Mouse (Mus musculus): ENCODE measurements at regions not wholly inside any gene's neighbourhood (a gene's known extent, or its start where the extent isn't known, plus 50 kb on each side); places are given as distances from the start of the nearest gene placed in this dataset.

GRCm38 (mm10) chr15:5512546-5512945 lies 268.6 kb upstream of the Ptger4 start:
- ATAC-seq (ENCODE audit: extremely low read depth, insufficient number of reproducible peaks, low FRiP score, low TSS enrichment): no peak
- no peaks in the 10 kb centered on the region for H3K4me1 ChIP-seq
- no peaks in the 10 kb centered on the region for H3K27me3 ChIP-seq (replicated peaks)
- no peaks in the 10 kb centered on the region for H3K36me3 ChIP-seq
- 74% methylated on average over 5 of the region's 5 CpGs for WGBS
- H3K9ac ChIP-seq: no peak overlapping the region
- no peak overlapping the region for H3K4me3 ChIP-seq
- no peaks in the 10 kb centered on the region for H3K9me3 ChIP-seq
- no peak overlapping the region for H3K27ac ChIP-seq (replicated peaks)
- no peak overlapping the region for H3K4me2 ChIP-seq

GRCm38 (mm10) chr15:5513146-5513545 lies 269.2 kb upstream of the Ptger4 start:
- ATAC-seq (ENCODE audit: extremely low read depth, insufficient number of reproducible peaks, low FRiP score, low TSS enrichment): no peak
- WGBS: 57% methylated on average over 4 of the region's 4 CpGs
- no peaks in the 10 kb centered on the region for H3K36me3 ChIP-seq

GRCm38 (mm10) chr15:5514217-5514616 lies 270.2 kb upstream of the Ptger4 start:
- Histone ChIP-seq H3K4me1 (no peaks in the 10 kb centered on the region), H3K36me3 (no peaks in the 10 kb centered on the region), H3K27ac (replicated peaks) (no peak overlapping the region), H3K4me2 (no peak overlapping the region), H3K9ac (no peak overlapping the region), H3K9me3 (no peaks in the 10 kb centered on the region), H3K4me3 (no peak overlapping the region), H3K27me3 (replicated peaks) (no peaks in the 10 kb centered on the region)
- ATAC-seq (ENCODE audit: extremely low read depth, insufficient number of reproducible peaks, low FRiP score, low TSS enrichment): no peak
- 43% methylated on average over 4 of the region's 4 CpGs for WGBS

More at GRCm38 (mm10) chr15:5513146-5513545, 269.2 kb upstream of the Ptger4 start:
- Histone ChIP-seq H3K27ac (replicated peaks) (no peak overlapping the region), H3K4me2 (no peak overlapping the region), H3K9me3 (no peaks in the 10 kb centered on the region), H3K4me1 (no peaks in the 10 kb centered on the region), H3K27me3 (replicated peaks) (no peaks in the 10 kb centered on the region), H3K9ac (no peak overlapping the region), H3K4me3 (no peak overlapping the region)

- Histone ChIP-seq H3K4me1 (no peaks in the 10 kb centered on the region), H3K9me3 (no peaks in the 10 kb centered on the region), H3K36me3 (no peaks in the 10 kb centered on the region), H3K9ac (no peak overlapping the region), H3K27me3 (replicated peaks) (no peaks in the 10 kb centered on the region), H3K4me2 (no peak overlapping the region), H3K27ac (replicated peaks) (no peak overlapping the region), H3K4me3 (no peak overlapping the region)
- 69% methylated on average over 10 of the region's 10 CpGs for WGBS
- ATAC-seq (ENCODE audit: extremely low read depth, insufficient number of reproducible peaks, low FRiP score, low TSS enrichment): no peak
Observed at GRCm38 (mm10) chr15:5517244-5517966, 273.4 kb upstream of the Ptger4 start.

- H3K27me3 ChIP-seq (replicated peaks): no peaks in the 10 kb centered on the region
- H3K4me2 ChIP-seq: no peak overlapping the region
- H3K27ac ChIP-seq (replicated peaks): no peak overlapping the region
- H3K9me3 ChIP-seq: no peaks in the 10 kb centered on the region
- no peaks in the 10 kb centered on the region for H3K36me3 ChIP-seq
- no peak overlapping the region for H3K4me3 ChIP-seq
- WGBS: 66% methylated on average over 2 of the region's 2 CpGs
- no peak overlapping the region for H3K9ac ChIP-seq
- H3K4me1 ChIP-seq: no peaks in the 10 kb centered on the region
- no peak for ATAC-seq (ENCODE audit: extremely low read depth, insufficient number of reproducible peaks, low FRiP score, low TSS enrichment)
Observed at GRCm38 (mm10) chr15:5519552-5519951, 275.6 kb upstream of the Ptger4 start.

- H3K9ac ChIP-seq: no peak overlapping the region
- H3K4me1 ChIP-seq: no peaks in the 10 kb centered on the region
- no peak for ATAC-seq (ENCODE audit: extremely low read depth, insufficient number of reproducible peaks, low FRiP score, low TSS enrichment)
- 58% methylated on average over 1 of the region's 1 CpGs for WGBS
- no peak overlapping the region for H3K27ac ChIP-seq (replicated peaks)
- H3K36me3 ChIP-seq: no peaks in the 10 kb centered on the region
- H3K9me3 ChIP-seq: no peaks in the 10 kb centered on the region
- H3K4me2 ChIP-seq: no peak overlapping the region
- H3K27me3 ChIP-seq (replicated peaks): no peaks in the 10 kb centered on the region
- no peak overlapping the region for H3K4me3 ChIP-seq
Observed at GRCm38 (mm10) chr15:5519997-5520396, 276.0 kb upstream of the Ptger4 start.

- H3K27ac ChIP-seq (replicated peaks): no peak overlapping the region
- H3K9me3 ChIP-seq: no peaks in the 10 kb centered on the region
- H3K36me3 ChIP-seq: no peaks in the 10 kb centered on the region
- no peaks in the 10 kb centered on the region for H3K4me1 ChIP-seq
- WGBS: 85% methylated on average over 6 of the region's 6 CpGs
- no peak overlapping the region for H3K4me2 ChIP-seq
- no peaks in the 10 kb centered on the region for H3K27me3 ChIP-seq (replicated peaks)
- no peak overlapping the region for H3K9ac ChIP-seq
- no peak for ATAC-seq (ENCODE audit: extremely low read depth, insufficient number of reproducible peaks, low FRiP score, low TSS enrichment)
- no peak overlapping the region for H3K4me3 ChIP-seq
Observed at GRCm38 (mm10) chr15:5528619-5529018, 284.6 kb upstream of the Ptger4 start.

- H3K9ac ChIP-seq: no peak overlapping the region
- ATAC-seq (ENCODE audit: extremely low read depth, insufficient number of reproducible peaks, low FRiP score, low TSS enrichment): no peak
- H3K36me3 ChIP-seq: no peaks in the 10 kb centered on the region
- no peaks in the 10 kb centered on the region for H3K27me3 ChIP-seq (replicated peaks)
- no peaks in the 10 kb centered on the region for H3K4me1 ChIP-seq
- H3K4me3 ChIP-seq: no peak overlapping the region
- no peak overlapping the region for H3K4me2 ChIP-seq
- no peak overlapping the region for H3K27ac ChIP-seq (replicated peaks)
- H3K9me3 ChIP-seq: no peaks in the 10 kb centered on the region
Observed at GRCm38 (mm10) chr15:5533656-5534055, 289.7 kb upstream of the Ptger4 start.

GRCm38 (mm10) chr15:5537432-5537831 lies 293.4 kb upstream of the Ptger4 start:
- ATAC-seq (ENCODE audit: extremely low read depth, insufficient number of reproducible peaks, low FRiP score, low TSS enrichment): no peak
- H3K4me1 ChIP-seq: no peaks in the 10 kb centered on the region
- H3K27me3 ChIP-seq (replicated peaks): no peaks in the 10 kb centered on the region
- H3K9ac ChIP-seq: no peak overlapping the region
- H3K4me2 ChIP-seq: no peak overlapping the region
- H3K36me3 ChIP-seq: no peaks in the 10 kb centered on the region
- H3K27ac ChIP-seq (replicated peaks): no peak overlapping the region
- 31% methylated on average over 2 of the region's 2 CpGs for WGBS
- H3K4me3 ChIP-seq: no peak overlapping the region
- no peaks in the 10 kb centered on the region for H3K9me3 ChIP-seq

GRCm38 (mm10) chr15:5539301-5539928 lies 295.4 kb upstream of the Ptger4 start:
- Histone ChIP-seq H3K4me1 (no peaks in the 10 kb centered on the region), H3K36me3 (no peaks in the 10 kb centered on the region), H3K4me3 (no peak overlapping the region), H3K27ac (replicated peaks) (no peak overlapping the region), H3K4me2 (no peak overlapping the region), H3K9ac (no peak overlapping the region), H3K9me3 (no peaks in the 10 kb centered on the region), H3K27me3 (replicated peaks) (no peaks in the 10 kb centered on the region)
- WGBS: 83% methylated on average over 4 of the region's 4 CpGs
- ATAC-seq (ENCODE audit: extremely low read depth, insufficient number of reproducible peaks, low FRiP score, low TSS enrichment): no peak

GRCm38 (mm10) chr15:5554526-5554925 lies 310.5 kb upstream of the Ptger4 start:
- H3K27me3 ChIP-seq (replicated peaks): no peaks in the 10 kb centered on the region
- H3K9ac ChIP-seq: no peak overlapping the region
- H3K9me3 ChIP-seq: no peaks in the 10 kb centered on the region
- no peak for ATAC-seq (ENCODE audit: extremely low read depth, insufficient number of reproducible peaks, low FRiP score, low TSS enrichment)
- H3K27ac ChIP-seq (replicated peaks): no peak overlapping the region
- H3K4me1 ChIP-seq: peaks cover 17% of the 10 kb centered on the region
- H3K4me3 ChIP-seq: no peak overlapping the region
- H3K36me3 ChIP-seq: no peaks in the 10 kb centered on the region
- 70% methylated on average over 4 of the region's 4 CpGs for WGBS
- no peak overlapping the region for H3K4me2 ChIP-seq

GRCm38 (mm10) chr15:5554926-5555325 lies 310.9 kb upstream of the Ptger4 start:
- H3K4me3 ChIP-seq: no peak overlapping the region
- ATAC-seq (ENCODE audit: extremely low read depth, insufficient number of reproducible peaks, low FRiP score, low TSS enrichment): no peak
- H3K36me3 ChIP-seq: no peaks in the 10 kb centered on the region
- H3K4me1 ChIP-seq: peaks cover 17% of the 10 kb centered on the region
- 73% methylated on average over 4 of the region's 4 CpGs for whole genome bisulfite sequencing
- H3K4me2 ChIP-seq: no peak overlapping the region
- no peaks in the 10 kb centered on the region for H3K27me3 ChIP-seq (replicated peaks)
- H3K9ac ChIP-seq: no peak overlapping the region
- no peaks in the 10 kb centered on the region for H3K9me3 ChIP-seq
- H3K27ac ChIP-seq (replicated peaks): 0 out of 2 replicates have a peak overlapping the region, but pooled peaks have one; percentile 10
